Mouse (Mus musculus) adipocyte (in vitro differentiated cells): ENCODE results near the gene Ugt1a7c.
"Not testable (repeated sequence)": the region's sequence is repeated elsewhere in the genome, so short reads cannot be mapped to it uniquely, and the experiment has no call there.

ENCODE experiments used
- DNase-seq: peaks from one replicate; pipeline ENCODE4 v3.0.0-alpha.2; 2016; ENCODE audit warnings: low spot score

The Ugt1a7c gene

DNA sequence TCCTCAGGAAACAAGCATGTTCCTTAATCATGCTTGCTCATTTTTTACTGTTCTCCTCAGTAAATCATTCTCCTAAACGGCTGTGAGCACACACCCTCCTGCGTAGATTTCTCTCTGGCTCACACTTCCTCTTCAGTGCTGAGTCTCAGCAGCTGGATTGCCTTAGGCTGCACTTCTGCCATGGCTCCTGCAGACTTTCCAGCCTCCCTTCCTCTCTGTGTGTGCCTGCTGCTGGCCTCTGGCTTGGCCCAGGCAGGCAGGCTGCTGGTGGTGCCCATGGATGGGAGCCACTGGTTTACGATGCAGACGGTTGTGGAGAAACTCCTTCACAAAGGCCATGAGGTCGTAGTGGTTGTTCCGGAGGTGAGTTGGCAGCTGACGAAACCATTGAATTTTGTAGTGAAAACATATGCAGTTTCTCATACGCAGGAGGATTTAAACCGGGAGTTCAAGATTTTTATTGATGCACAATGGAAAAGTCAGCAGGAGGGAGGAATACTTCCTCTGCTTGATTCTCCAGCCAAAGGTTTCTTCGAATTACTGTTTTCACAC lies at the start of gene Ugt1a7c:
Gene Ugt1a7c (plus strand): TSS at position 122 of the 552 bp plus-strand sequence.
- peak; percentile 45 for DNase-seq

DNA sequence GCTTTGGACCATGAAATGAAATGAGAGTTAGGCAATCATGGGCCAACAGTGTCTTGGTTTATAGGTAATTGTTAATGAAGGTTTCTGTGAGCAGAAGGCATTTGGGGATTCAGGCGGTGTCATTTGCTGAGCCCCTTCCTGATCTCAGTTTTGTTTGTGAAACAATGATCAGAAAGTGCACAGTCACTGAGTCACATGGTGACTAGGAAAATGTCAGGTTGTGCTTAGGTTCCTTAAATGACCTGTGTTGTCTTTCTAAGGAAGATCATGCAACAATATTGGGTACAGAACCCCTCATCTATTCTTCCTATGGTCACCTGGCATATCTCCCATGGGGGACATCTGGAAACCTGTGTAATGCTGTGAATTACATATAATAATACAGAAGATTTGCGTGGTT lies 47.5 kb upstream of the Ugt1a7c start:
- DNase-seq = not testable (repeated sequence)

DNA sequence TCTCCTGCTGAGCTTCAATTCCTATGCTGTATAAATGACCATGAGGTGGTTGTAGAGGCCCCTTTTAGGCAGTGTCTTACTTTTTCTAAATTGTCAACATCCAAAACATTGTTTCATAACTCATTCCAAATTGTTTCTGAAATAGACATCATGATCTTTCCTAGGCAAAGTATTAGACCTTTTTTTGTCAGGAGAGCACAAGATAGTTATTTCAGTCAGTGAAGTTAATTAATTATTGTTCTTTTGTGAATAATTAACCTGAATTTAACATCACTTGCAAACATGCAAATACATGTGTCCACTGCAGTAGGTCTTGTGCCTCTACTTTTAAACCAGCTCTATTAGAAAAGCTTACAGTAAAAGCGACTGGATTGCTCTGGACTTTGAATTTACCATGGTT lies 39.8 kb upstream of the Ugt1a7c start, which contains the start of gene Ugt1a10:
Gene Ugt1a10 (plus strand): TSS at position 301 of the 400 bp plus-strand sequence.
- no peak for DNase-seq

DNA sequence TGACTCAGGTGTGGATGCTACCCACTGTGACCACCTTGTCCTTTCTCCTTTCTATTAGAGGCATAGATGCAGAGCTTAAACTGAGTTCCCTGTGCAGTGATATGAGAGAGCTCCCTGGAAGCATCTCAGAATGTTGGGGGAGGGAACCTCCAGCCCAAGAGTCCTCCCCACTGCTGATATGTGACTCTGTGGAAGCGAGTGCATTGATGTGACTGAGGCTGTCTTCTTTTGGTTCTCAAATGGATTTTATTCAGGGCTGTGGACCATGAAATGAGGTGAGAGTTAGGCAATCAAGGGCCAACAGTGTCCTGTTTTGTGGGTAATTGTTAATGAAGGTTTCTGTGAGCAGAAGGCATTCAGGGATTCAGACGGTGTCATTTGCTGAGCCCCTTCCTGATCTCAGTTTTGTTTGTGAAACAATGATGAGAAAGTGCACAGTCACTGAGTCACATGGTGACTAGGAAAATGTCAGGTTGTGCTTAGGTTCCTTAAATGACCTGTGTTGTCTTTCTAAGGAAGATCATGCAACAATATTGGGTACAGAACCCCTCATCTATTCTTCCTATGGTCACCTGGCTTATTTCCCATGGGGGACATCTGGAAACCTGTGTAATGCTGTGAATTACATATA lies 28.3 kb upstream of the Ugt1a7c start:
- not testable (repeated sequence) for DNase-seq

DNA sequence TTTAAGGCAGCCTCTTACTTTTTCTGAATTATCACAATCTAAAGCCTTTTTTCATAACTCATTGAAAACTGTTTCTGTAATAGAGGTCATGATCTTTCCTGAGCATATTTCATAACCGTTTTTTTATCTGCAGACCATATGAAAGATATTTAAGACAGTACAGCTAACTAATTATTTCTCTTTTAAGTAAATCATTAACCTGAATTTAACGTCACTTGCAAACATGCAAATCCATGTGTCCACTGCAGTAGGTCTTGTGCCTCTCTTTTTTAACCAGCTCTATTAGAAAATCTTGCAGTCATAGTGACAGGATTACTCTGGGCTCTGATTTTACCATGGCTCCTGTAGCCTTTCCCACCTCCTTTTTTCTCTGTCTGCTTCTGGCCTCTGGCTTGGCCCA lies 24.4 kb upstream of the Ugt1a7c start, which contains the start of gene Ugt1a9:
Gene Ugt1a9 (plus strand): TSS at position 306 of the 400 bp plus-strand sequence.
- DNase-seq = no peak

DNA sequence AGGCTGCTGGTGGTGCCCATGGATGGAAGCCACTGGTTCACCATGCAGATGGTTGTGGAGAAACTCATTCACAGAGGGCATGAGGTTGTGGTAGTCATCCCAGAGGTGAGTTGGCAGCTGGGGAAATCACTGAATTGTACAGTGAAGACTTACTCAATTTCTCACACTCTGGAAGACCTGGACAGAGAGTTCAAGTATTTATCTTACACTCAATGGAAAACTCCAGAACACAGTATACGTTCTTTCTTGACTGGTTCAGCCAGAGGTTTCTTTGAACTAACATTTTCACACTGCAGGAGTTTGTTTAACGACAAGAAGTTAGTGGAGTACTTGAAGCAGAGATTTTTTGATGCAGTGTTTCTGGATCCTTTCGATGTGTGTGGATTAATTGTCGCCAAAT lies 24.0 kb upstream of the Ugt1a7c start:
- no peak for DNase-seq

DNA sequence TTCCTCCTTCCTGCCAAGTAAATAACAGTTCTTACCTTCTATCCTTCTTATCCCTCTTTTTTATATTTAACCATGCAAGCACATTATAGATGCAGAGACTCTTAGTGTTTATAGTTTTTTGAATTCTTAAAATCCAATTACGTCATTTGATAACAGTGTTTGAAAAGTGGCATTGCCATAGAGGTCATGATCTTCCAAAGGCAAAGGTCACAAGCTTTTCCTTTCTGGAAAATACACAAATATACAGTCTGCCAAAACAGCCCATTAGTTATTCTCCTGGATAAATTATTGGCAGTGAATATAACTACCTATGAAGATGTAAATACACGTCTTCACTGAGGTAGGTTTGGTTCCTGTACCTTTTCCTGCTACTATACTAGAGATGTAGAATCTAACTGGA lies 20.4 kb upstream of the Ugt1a7c start:
- no peak for DNase-seq

DNA sequence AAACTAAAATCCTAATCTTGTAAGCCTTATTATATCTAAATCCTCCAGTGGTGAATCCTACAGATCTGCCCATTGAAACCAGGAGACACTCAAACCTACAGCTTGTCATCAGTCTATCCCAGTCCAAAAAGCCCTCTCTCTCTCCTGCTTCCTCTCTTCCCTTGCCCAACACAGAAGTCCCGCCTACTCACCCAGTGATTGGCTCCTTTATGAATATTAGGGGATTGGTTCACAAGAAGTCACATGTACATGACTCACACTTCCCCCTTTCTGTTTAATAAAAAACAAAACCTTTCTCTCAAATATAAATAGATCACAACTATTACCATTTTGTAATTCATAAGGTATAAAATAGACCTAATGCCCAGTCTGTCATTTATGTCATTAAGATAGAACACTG lies 17.7 kb upstream of the Ugt1a7c start:
- no peak for DNase-seq

DNA sequence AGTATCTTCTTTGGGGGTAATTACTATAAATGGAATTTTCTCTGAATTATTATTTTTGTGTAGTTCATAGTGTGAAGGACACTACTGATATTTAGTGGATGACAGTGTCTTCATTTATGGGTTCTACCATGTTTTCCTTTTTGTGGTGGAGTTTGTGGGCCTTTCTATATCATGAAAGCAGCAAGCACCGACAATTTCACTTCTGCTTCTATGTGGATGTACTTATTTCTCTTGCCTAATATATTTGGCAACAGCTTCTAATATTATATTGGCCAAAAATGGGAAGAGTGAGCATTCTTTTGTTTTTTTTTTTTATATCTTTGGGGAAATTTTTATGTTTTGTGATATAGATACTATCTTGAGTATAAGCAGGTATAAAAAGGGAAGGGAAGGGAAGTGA lies 13.2 kb upstream of the Ugt1a7c start:
- DNase-seq = no peak

DNA sequence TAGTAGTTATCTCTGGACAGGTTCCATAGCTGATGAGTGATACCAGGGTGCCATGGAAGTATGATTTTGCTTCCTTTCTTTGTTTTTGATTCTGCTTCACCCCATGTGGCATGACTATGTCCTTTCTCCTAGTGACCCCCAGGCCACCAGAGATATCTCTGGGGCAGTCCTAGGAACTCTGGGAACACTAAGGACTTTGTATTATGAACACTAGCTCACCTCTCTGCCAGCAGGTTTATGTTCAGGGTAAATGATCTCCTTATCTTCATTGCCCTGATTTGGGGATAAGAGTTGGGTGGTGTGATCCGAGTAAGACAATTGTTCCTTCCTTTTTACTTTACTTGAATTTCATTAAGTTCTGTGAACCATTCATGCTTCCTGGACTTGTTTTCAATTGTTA lies 8.7 kb upstream of the Ugt1a7c start:
- no peak for DNase-seq

DNA sequence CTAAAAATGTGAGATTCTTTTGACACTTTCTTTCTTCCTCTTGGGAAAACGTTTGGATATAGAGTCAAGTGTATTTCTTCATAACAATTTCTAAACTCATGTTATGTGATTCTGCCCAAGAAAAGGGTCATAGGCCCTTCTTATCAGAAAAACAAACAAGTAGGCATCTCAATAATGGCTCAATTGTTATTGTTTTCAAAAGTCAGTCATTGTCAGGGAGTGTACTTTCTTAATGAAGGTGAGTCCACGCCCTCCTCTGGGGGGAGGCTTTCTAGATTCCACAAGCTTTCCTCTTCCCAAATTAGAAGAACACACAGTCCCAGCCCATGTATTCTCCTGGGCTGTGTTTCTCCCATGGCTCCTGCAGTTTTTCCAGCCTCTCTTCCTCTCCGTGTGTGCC lies 7.3 kb upstream of the Ugt1a7c start, which contains the start of gene Ugt1a8:
Gene Ugt1a8 (plus strand): TSS at position 301 of the 400 bp plus-strand sequence.
- DNase-seq = peak; percentile 85

DNA sequence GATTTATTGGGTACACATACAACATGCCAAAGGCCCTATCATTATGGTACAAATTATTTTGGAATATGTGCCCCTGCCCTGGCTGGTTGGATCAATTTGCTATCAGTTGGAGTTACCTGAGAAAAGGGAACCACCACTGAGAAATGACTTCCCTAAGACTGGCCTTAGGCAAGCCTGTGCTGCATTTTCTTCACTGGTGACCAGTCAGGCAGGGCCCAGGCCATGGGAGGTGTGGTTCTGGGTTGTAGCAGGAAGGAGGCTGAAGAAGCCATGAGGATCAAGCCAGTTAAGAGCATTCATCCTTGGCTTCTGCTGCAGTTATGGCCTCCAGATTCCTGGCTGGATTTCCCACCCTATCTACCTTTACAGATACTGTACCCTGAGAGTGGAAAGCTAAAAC lies 2.5 kb upstream of the Ugt1a7c start:
- no peak for DNase-seq

DNA sequence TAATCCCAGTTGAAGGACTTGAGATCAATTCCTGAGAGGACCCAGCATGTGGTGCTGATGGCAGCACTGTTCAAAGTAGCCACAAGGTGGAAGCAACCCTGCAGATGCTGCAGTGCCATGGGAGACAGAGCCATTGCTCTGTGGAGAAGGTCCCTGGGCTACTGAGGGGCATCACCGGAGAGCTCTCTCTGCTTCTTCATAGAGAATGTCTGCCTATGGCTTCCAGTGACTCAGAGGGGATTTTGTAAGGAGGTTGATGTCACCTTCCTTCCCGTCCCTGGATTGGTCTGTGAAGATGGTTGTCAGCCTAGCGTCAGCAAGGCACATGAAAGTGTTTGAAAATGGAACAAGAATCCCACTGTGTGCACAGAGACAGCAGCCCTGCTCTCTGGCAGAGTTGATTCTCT lies 589 bp upstream of the Ugt1a7c start:
- peak; percentile 70 for DNase-seq

DNA sequence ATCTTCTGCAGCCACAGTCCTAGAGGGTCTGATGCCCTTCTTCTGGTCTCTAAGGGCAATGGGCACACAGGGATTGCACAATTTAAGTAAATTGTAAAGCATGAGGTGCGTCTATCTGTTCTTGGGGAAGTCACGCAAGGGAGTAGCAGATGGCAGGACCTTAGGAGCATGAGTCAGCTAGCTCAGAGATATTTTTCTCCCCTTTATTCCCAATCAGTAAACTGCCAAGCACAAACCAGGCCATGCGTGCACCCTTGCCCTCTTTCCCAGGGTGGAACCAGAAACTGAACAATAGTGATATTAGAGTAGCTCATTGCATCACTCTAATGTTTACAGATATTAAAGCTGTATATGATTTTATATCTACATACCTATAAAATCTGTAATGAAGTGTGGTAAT lies 3.7 kb downstream of the Ugt1a7c start:
- DNase-seq = peak; percentile 93

DNA sequence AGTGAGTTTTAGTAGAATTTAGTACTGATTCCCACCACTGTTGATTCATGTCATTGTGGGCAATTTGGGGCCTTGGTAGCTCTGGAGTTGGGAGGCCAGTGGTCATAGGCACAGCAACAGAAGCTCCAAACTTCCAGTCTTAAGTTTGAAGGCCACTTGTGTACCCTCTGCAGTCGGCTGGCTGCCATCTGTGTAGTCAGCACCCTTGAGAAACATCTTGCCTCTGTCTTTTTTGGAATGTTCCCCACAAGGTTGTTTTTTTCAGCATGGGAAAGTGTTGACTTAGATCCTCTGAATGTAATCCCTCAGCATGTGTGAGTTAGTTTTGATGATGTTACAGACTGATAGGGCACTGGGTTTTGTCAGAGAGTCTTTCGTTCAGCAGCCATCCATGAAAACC lies 4.8 kb downstream of the Ugt1a7c start:
- peak; percentile 99 for DNase-seq

DNA sequence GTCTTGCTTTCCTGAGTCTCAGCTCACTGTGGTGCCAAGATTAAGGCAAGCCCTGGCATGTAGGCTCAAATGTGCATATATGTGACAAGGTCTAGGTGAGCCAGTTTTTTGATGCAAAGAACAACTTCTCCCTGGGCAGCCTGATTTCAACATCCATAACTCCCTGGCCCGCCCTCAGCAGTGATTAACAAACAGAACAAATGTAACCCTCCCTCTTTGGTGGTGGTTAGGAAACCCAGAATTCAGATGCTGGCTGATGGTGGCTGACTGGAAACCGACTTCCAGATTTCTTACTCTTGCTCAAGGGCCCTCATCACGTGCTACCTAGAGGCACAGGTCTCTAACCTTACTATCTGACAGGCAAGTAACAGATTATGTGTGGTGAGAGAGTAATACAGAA lies 8.2 kb downstream of the Ugt1a7c start, which contains the start of gene Ugt1a6b:
Gene Ugt1a6b (plus strand): TSS at position 234 of the 400 bp plus-strand sequence.
- peak; percentile 79 for DNase-seq

DNA sequence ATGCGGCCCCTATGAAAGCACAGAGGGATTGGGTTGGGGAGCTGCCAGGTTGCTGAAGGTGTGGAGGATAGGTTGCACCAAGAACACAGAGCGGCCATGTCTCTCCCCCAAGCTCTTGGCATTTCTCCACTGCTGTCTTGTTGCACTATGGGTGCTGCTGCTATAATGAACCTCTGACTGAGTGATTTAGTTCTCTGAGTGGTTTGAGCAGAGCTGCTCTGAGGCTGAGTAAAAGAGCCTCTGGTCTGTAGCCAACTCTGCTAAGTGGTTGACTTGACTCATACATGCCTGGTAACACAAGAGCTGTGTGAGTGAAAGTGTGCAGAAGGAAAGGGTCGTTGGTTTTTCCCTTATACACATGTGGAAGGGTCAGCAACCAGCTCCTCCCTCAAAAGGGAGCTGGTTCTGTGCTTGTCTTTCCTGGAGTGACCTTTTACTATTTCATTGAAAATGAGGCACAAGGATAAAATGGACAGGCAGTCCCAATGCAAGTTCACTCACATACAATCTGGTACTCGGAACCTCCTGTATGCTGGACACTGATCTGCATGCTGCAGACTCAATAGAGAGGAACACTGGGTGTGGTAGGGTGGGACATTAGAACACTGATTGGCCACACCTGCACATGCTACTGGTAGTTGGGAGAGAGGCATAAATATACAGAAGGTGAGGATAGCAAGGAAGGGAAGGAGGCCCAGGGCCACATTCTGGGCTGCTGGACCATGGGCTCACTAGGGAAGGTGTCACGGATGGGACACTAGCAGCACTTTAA lies 9.0 kb downstream of the Ugt1a7c start:
- DNase-seq = peak; percentile 84

DNA sequence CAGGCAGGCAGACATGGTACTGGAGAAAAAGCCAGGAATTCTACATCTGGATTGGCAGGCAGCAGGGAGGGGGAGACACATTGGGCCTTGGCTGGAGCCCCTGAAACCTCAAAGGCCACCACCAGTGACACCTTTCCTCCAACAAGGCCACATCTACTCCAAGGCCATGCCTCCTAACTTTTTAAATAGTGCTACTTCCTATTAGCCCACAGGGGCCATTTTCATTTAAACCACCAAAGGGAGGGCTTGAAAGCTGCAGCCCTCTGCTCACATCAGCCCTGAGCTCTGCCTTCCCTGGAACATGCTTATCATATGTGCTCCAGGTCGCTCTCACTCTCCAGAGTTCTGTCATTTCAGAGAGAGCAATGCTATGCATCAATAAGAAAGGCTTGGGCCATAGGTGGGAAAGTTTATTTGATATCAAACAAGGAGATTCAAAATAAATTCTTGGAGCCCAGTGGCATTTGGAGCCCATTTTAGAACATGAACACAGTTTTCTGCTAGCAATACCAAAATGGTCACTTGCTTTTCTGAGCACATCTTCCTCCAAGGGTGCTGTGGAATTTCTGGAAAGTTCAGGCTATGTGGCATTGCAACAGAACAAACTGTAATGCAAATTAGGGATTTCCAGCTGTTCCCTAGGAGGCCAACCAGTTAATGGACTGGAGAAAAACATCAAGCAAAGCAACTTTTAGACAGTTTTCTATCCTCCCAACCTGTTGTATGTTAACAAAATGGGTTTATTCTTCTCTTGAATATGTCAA lies 10.0 kb downstream of the Ugt1a7c start:
- DNase-seq = peak; percentile 83

DNA sequence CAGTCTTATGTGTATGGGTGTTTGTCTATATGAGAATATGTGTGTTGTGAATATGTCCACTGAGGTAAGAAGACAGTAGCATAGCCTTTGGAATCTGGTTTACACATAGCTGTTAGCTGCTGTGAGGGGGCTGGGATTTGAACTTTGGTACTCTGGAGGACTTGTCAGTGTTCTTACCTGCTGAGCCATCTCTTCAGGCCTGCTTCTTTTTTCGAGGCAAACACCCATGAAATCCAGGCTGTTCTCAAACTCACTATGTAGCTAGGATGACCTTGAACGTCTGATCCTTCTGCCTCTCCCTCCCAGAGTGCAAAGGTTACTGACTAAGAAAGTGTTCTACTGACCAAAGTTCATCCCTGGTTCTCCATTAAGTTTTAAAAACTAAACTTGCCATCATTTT lies 10.8 kb downstream of the Ugt1a7c start:
- peak; percentile 42 for DNase-seq

DNA sequence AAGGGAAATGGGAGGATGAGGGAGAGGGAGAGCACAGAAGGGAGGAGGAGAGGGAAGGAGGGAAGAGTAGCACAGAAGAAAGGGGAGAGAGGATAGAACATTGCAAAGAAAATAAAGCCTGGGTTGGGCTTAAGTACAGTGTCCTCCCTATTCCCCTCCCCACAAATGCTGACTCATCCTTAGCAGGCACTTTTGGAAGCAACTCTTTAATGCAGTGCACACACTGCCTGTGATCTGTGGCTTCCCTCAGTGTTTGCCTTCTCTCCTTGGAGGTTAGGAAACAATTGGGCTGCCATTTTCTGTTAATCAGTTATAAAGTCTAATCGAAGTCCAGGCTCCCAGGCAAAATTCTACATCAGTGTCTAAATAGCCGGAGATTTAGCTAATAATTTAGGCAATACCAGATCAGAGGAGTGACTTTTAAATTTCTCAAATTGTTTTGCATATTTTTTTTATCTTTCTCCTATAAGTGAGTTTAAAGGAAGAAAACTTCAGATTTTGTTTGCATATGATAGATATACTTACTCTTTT lies 14.2 kb downstream of the Ugt1a7c start:
- not testable (repeated sequence) for DNase-seq

DNA sequence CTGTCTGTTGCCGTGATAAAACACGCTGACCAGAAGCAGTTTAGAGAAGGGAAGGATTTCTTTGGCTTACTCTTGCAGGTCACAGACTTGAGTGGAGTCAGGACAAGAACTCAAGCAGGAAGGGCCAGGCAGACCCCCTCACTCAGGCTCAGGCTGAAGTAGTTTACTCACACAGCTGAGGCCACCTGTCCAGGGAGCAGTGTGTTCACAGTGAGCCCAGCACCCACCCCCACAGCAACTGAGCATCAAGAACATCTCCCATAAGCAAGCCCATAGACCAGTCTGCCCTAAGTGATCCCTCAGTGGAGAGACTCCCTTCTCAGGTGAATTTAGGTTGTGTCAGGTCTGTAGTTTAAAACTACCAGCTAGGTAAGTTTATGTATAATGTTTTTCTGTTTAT lies 14.7 kb downstream of the Ugt1a7c start:
- DNase-seq = not testable (repeated sequence)

DNA sequence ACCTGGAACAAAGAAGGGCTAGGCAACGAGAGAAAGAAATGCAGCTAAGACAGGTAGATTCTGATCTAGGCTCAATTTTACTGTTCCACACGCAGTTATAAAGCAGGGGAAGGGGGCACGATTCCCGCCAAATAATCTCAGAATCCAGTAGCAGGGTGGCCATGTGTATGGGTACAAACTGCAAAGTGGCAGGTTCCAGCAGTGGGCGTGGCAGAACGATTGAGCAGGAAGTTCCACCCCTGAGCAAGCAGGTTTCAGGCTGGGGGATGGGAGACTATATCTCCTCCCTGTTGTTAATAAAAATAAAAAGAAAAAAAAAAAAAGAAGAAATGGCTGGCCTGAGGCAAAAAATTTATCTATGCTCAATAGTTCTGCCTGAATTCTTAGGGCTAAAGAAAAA lies 17.9 kb downstream of the Ugt1a7c start:
- DNase-seq = not testable (repeated sequence)
